Mouse (Mus musculus) embryo, embryonic 11.5 days (tissue): ENCODE measurements around the gene Slc7a11.

Source experiments
- DNase-seq: peaks from one replicate; pipeline ENCODE4 v3.0.0-alpha.2; 2012; ENCODE audit warnings: low read depth, low spot score

Slc7a11 gene

DNA sequence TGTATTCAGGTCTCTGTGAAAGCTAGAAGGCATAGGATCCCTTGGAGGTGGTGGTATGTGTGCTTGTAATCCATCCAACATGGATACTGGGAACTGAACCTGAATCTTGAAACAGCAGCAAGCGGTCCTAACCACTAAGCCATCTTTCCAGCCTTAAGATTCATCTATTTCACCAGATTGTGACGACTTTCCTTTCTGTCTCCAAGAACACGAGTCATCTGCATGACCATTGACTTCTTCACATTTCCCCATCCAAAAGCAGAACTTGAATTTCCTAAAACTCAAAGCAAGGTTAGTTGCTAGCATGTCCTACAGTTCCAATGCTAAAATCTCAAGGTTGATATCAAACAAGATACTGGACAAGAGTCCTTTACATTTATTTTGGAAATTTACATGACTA, 37.5 kb downstream of the Slc7a11 start:
- no peak for DNase-seq

DNA sequence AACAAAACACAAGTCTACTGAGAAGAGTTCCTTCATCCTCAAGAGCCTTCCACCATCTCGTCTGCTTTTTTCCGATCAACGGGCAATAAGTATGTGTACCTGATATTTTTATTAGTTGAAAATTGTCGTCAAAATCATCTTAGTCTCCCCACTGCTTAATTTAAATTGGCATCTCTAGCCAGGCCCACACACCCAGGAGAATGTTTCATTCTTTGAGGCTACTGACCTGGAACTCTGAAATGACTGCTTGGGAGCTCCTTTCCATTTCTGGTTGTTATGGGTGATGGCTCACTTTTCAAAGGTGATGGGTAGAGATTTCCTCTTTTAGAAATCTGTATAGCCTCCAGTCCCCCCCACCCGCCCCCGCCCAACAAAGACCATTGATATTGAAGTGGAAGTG, 54.6 kb downstream of the Slc7a11 start:
- DNase-seq, result no peak

DNA sequence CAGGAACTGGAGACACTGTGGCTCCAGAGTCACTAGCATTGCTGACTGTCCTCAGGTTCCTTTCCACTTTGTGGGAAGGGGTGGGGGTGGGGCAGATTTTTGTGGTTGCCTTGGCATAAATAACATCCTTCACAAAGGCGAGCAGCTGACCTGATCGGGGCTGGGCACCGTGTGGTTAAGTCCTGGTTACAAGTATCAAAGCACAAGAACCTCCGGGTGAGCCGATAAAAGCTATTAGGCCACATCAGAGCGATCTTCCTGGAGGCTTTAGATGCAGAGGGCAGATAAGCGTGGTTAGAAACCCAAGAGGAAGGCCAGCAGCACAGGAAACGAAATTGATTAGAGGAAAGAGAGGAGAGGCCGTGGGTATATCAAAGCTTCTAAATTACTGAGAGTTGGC, 55.1 kb downstream of the Slc7a11 start:
- no peak for DNase-seq

DNA sequence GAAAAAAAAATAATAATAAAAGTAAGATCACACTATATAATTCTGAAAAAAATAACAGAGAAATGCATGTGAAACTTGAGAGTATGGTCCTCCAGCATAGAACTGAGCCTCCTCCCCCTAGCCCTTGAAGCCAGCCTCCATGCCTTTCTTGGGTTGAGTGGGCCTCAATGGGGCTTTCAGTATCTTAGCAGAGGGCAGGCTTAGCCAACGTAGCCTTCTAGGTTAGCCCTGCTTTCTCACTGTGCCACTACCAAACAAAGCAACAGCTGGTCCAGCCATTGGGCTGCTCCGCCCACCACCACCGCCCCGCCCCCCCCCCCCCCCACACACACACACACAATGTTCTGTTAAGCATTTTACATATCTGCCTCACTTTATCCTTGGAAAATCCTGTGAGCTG, 56.1 kb downstream of the Slc7a11 start:
- DNase-seq, result no peak

DNA sequence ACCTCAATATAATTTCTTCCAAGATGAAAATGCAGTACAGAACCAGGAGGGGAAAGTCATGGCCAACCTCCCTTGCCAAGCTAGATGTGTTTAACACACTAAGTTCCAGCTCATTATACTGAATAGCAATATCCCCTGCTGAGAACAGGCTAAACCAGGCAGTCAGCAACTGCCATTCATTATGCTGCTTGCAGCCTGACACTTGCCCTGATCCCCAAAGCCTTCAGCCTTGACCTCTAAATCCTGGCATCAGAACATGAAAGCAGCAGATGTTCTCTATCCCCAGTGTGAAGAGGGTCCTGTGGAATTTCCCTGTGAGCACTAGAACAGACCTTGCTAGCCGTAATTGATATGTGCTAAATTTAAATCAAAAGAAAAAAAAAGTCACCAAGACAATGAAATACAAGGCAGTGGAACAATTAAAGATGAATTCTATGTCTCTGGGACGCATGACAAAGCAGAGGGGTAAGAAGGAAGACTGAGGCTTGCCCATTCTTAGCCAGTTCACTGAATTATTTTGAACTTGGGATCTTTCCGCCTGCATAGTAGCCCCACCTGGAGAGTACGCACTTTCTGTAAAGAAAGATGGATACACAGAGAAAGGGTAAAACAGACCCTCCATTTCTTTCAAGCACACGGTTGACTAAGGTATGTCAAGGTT, 56.7 kb downstream of the Slc7a11 start:
- DNase-seq, result peak; percentile 20

DNA sequence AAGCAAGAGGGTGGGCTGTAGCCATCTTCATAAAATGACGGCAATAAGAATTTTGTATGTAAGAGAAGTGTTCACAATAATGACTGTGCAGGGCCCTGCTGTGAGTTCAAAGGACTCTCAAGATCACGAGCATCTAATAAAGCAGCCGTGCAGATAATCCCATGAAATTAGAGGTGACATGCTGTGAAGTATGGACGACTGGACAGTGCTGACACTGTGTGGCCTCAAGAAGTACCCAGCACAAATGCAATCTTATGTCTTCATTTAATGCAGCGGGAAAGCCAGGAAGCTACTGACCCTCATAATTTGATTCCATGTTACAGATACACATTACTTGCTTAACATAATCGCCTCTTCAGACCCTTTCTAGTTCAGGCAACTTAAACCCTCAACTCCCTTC, 57.3 kb downstream of the Slc7a11 start:
- DNase-seq, result no peak

DNA sequence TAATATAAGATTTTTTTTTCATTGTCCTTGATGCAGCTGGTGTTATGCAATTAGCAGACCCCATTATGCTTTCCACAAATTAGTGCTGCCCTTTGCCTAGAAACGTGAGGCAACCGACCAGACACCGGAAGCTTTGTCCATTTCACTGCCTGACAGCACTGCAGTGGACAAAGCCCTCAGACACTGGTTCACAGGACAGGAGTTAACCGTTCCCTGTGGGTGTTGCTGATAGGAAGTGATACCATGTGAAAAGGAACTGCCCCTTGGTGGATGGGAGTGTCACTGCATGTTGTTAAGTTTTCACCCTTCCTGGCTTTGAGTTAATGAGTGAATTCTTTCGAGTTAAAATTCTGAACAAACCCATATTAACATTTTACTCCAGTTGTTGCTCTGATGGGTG, 60.7 kb downstream of the Slc7a11 start:
- DNase-seq, result no peak

DNA sequence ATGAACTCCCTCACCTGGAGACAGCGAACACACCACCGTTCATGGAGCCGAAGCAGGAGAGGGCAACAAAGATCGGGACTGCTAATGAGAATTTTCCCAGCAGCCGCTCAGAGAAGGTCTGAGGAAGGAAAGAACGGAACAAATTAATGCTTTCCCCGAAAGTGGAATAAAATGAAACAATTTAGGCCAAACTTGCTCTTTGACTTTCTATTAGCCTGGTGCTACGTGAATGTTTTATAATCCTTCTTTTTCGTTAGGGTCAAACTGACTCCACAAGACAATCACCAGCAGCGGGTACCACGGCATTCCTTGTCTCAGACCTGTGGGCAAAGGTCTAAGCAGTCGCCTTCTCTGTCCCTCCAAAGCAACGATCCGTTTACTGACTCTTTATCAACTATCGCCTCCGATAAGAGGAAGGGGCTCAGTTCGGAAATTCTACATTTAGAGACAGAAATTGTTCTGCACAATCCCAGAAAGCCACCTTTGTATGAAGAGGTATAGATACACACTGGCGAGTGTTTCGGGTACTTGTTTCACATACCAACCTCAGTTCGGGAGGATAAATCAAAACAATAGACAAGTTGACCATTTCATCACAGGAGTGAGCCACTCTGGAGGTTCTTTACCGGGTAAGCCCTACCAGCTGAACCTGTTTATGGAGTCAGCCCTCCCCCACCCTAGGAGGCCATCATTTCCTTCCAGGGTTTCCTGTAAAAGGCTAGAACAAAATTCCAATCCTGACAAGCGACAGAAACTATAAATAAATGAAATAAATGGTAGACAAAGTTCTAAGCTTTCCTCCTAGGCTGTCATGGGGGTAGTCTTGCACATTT, 61.3 kb downstream of the Slc7a11 start:
- no peak for DNase-seq

DNA sequence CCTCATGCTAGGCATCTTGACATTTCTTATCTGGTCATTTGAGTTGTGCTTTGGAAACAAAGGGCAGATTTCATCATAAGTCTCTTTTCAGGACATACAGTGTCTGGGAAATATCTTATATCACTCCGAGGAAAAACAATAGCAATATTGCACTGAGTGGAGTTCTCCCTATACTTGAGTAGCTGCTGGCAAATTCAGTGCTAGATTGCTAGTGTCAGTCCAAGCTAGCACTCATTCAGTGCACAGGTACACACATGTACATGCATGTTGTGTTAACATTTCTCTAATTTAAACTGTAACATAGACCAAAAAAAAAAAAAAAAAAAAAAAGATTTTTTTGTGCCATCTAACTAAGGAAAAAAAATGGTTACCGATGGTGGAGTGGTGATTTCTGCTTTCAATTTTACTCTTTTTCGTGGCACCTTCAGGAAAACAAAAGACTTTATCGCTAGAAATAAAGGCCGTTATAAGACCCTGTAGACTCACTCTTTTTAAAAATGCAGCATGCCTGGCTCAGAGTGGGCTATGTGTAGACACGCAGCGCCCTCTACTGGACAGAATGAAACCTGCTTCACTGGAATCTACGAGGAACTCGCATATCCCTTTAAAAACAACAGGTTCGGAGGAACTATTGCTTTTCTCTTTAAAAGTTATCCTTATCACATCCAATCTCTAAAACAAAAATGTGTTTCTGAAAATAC, 62.1 kb downstream of the Slc7a11 start:
- peak; percentile 83 for DNase-seq

DNA sequence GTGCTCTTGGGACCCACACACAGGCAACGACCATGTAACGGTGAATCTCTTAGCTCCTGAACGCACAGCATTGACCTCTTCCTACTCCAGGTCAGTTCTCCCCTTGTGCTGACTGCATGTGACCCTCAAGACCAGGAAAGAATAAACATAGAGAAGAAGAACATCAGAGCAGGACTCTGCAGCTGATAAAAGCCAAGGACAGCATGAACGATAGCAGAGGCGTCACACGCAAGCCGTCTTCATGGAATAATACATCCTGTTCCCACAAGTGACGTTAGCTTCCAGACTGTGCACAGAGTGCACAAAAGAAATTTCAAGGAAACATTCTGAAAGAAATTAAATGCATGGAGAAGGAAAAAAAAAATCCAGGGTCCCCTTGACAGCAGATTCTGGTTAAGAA, 63.5 kb downstream of the Slc7a11 start:
- DNase-seq, result no peak

DNA sequence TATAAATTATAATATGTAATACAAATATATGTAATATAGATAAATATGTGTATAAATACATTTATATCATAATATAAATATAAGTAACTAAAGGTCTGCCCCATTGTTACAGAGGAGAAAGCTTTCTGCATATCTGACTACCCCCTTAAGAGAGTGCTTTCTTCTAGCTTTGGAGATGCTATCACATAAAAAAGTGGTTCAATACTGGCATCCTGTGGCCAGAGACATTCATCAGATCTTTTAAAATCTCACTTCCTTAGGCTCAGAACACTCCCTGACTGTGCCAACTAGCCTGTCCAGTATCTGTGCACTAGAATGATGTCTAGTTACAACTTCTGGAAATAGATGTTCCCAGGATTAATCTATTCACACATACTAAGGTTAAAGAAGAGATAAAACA, 67.9 kb downstream of the Slc7a11 start:
- no peak for DNase-seq

DNA sequence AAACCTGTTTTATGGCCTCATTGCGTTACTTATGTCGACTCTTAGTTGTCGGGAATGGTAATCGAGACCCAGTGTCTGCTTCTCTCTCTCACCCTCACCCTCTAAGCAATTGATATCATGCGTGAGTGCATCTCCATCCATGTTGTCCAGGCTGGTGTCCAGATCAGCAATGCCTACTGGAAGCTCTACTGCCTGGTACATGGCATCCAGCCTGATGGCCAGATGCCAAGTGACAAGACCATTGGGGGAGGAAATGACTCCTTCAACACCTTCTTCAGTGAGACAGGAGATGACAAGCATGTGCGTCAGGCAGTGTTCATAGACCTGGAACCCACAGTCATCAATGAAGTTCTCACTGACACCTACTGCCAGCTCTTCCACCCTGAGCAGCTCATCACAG, 73.6 kb downstream of the Slc7a11 start:
- DNase-seq, result no peak

DNA sequence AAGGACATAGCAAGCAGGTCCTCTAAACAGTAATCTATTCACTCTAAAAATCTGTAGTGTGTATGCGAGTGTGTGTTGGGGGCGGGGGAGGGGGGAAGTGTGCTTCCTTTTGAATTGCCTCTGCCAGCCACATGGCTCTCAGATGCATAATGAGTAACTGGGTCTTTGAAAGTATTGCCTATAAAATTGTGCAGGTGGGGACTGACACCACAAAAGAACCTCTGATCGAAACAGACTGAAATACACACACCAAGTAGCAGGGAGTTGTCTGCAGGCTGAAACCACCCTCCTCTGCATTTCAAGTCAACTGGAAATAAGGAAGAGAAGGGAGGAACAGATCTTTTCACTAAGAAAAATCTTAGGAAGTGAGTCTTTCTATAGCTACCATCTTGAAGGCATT, 76.2 kb downstream of the Slc7a11 start:
- DNase-seq, result no peak

DNA sequence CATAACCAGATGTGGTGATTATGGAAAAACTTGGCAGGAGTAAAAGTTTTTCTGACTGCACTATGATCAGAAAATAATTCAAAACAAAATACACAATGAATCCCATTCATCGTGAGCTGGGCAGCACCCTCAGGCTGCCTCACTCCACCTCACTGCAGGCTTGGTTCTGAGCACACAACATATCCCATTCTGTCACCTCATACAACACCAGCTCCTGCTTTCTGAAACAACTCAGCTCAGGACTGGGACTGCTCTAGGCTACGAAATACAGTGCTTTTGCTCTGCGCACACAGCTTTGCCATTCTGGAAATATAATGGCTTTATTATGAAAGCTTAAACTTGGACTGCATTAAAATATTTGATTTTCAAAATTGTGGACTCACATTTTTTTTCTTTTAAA, 79.8 kb downstream of the Slc7a11 start:
- DNase-seq, result no peak

DNA sequence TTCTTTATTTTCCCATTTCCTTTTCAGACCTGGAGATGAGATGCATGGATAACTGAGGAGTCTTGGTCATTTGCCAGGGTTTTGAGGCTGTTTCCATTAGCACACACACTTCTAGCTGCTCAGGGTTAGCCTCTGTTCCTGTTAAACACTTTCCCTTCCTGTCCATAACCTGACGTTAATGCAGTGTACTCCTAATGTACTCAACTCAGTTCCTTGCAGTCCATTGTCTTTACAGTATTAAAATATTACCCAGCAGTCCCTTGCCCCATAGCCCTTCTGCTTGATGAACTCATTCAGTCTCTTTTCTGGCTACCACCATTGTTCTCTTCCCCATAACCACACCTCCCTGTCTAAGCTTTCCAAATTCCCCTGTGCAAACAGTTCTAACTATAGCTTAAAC, 96.3 kb downstream of the Slc7a11 start:
- no peak for DNase-seq

DNA sequence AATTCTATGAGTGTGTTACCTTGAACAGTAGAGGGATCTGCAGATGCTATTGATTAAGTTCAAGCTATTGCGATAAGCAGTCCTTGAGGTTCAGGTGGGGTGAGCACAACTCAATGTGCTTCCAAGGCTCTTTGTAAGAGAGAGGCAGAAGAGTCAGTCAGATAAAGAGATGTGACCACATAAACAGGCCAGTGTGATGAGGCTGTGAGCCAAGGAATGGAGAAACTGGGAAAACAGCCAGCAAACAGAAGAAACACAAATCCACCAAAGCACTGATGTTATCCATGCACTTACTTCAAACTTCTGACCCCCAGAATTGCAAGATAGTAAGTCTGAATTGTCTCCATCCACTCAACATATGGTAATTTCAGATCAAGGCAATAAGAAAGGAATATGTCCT, 99.0 kb downstream of the Slc7a11 start:
- no peak for DNase-seq

DNA sequence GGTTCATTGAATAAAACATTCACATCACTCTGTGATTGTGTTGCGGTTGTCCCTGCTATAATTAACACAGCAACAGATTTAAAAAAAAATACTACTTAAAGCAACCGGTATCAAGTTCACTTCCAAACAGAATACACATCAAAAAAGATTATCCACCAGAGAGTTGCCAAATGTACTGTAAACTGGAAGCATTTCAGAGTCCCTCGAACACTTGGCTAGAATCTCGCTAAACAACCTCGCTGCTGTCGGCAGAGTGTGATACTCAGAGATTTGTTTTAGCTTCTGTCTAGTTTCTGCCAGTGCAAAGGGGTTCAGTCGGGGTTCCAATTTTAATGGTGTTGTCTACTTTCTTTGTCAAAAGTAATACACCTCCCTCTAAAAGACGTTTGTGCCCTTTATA, 118.9 kb downstream of the Slc7a11 start:
- DNase-seq, result no peak

DNA sequence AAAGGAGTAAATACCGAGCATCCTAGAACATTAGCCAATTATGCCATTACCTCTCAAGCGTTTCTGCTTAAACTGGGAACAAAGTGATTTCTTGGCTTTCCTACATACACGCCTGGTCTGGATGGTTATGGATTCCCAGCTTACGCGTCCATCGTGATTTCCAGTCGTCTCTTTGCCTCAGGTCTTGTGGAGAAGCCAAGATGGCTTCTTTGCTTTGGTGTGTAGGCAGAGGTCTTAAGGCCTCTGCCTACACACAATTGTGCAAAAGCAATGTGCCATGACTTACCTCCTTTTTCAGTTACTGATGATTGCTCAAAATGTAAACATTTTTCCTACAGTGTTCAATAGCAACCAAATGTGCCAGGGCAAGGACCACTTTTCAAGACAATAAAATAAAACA, 119.5 kb downstream of the Slc7a11 start:
- no peak for DNase-seq

DNA sequence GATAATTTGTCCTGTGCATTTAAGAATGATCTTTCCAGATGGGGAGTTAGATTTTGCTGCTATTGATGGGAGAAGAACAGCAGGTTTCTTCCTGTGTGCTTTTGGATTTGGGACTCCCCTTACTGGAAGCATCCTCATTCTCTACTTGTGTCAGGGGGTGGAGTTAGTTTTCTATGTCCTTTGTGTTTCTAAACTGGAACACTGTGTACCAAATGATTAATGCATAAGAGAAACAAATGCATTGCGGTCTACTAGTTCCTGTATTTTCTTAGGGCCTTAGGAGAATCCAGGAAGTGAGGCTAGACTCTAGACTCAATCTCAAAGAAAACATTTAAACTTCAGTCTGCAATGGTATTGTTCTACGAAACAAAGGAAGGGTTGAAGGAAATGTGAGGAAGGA, 122.6 kb downstream of the Slc7a11 start:
- no peak for DNase-seq

DNA sequence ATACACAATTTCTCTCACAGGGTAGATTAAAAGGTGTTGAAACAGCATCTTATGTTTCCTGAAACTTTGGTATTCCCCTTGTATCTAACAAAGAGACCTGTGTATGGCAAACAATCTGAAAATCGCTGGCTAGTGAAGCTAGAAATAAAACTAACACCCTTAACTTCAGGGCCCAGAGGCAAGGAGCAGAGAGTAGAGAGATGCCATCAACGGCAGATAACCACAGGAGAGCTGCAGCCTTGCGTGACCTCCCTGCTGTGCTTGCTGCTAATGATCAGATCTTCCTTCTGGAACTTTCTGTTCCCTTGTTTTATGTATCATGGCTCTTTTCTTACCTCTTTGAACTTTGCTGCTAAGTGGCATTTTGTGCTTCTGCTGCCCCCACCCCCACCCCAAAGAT, 125.3 kb downstream of the Slc7a11 start:
- DNase-seq, result no peak

DNA sequence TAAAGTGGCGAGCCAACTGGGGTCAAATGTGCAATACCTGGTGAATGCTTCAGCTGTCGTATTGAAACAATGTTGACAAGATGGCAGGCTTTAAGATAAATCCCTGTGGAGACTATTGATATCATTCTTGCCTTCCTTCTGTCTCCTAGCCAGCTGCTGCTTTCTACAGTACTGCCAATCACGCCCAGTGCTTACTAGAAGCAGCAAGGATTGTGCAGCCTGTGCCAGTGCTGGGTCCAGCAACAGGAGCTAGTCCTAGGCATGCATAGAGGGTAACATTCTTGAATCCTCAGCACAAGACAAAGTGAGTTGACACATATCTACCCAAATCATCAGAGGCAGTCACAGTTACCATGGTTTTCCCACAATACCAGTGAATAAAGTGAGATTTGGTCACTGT, 129.6 kb downstream of the Slc7a11 start:
- no peak for DNase-seq

DNA sequence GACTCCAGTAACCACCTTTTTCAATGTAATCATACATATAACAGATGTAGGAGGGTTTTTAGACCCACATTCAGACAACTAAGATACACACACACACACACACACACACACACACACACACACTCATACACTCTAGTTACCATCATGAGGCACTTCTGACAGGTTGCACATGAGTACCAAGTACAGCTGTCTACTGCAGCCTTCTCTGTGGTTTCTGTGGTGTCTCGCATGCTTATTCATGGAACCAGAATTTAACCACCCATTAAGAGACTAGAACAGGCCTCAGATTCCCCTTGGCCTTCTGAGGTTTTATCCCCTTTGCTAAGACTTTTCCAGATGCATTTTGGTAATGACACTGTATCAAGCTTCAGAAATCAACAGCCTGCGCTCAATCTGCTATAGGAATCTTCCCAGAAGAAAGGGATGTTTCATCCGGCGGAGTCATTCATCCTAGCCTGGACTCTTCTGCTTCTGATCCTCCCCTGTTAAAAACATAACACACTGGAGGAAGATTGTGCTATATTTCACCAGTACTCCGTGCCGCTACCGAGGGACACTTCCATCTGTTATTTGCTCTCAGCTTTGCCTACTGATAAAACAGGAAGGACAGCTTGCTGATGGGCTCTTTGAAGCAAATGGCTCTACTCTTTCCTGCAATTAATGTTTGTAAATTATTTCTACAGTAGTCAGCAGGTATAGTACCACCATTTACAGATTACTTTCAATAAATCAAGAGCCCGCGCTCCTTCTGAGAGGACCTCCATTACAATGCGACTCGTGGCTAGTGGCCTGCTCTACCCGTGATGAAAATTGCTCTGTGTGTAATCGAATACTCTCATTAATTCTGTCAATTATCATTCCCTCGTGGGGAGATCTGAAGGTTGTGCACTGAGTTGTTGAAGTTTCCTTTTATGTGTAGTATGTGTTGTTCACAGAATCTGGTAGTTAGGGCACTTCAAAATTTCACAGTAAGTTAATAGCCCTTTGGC, 135.8 kb downstream of the Slc7a11 start:
- no peak for DNase-seq
